Comparison of ENCODE assay signal across 9 mouse cellular contexts in genomic region chr9:100605985-100606554, GRCm38 (mm10). TPM values are rescaled to one million over a fixed set of nuclear protein-coding genes. Genes with fewer than 3 reads are reported as not detected.
DNase-seq lines count a peak whose midpoint lies in the region; ATAC-seq and TF ChIP-seq lines count a peak whose summit lies in the region.
"Had no signal": no experiment of that assay in that cellular context is flagged by ENCODE, and none has a peak within 500 bp of the region (broad histone marks: within the 10 kb centered on the region; RNA-seq: fewer than 3 reads in every experiment).

No protein-coding gene starts in this region.

- TF ChIP-seq CTCF in cerebellum, adult 2 months (IDR thresholded peaks at IDR 0.05; ENCODE audit: borderline replicate concordance, insufficient read depth, low read depth, low read length) = no peak
- TF ChIP-seq CTCF in liver, adult 2 months (IDR thresholded peaks at IDR 0.05; ENCODE audit: low read depth, low read length) = no peak
- no peak for TF ChIP-seq CTCF in liver, postnatal 0 days (IDR thresholded peaks at IDR 0.05; ENCODE audit: low read depth)

- no peak overlapping the region for H3K27ac ChIP-seq in cerebellum, adult 2 months (ENCODE audit: insufficient read depth, low read length)
- no peak overlapping the region for H3K27ac ChIP-seq in liver, adult 2 months (replicated peaks; ENCODE audit: insufficient read depth, low read depth, low read length)
- H3K27ac ChIP-seq in liver, postnatal 0 days (ENCODE audit: low read depth) = no peak overlapping the region
- no peak overlapping the region for H3K27ac ChIP-seq in lung, embryonic 15.5 days

- H3K4me3 ChIP-seq in cerebellum, adult 2 months (replicated peaks; ENCODE audit: insufficient read depth, low read depth, low read length) = no peak overlapping the region
- no peak overlapping the region for H3K4me3 ChIP-seq in liver, adult 2 months (ENCODE audit: insufficient read depth, low read depth, low read length)
- no peak overlapping the region for H3K4me3 ChIP-seq in liver, postnatal 0 days (ENCODE audit: low read depth, low read length)
- no peak overlapping the region for H3K4me3 ChIP-seq in lung, embryonic 15.5 days

- peak; percentile 49 to 60 for DNase-seq in cerebellum, postnatal 10 days
- no peak for DNase-seq in cerebellum, adult 2 months
- DNase-seq in liver, adult 2 months (ENCODE audit: extremely low read depth, low read depth, low spot score) = peak; percentile 64
- DNase-seq in liver, postnatal 0 days = no peak
- DNase-seq in fibroblast of lung, adult 2 months (ENCODE audit: low read depth) = peak; percentile 63
- no peak for DNase-seq in spleen, postnatal 36 days (ENCODE audit: low spot score in 2 of 2)
- DNase-seq in urinary bladder, adult 2 months (ENCODE audit: low spot score) = no peak

- H3K79me2 ChIP-seq in liver, adult 2 months (ENCODE audit: control insufficient read depth, insufficient read depth, low read length) = no peaks in the 10 kb centered on the region

- H3K9ac ChIP-seq in liver, adult 2 months (ENCODE audit: low read depth, low read length) = no peak overlapping the region
- no peak overlapping the region for H3K9ac ChIP-seq in liver, postnatal 0 days (replicated peaks)
- H3K9ac ChIP-seq in lung, embryonic 15.5 days = no peak overlapping the region

- 39% methylated on average over 7 of the region's 7 CpGs for WGBS in cerebellum, adult 2 months
- 23% methylated on average over 7 of the region's 7 CpGs for WGBS in liver, adult 2 months
- 51% methylated on average over 7 of the region's 7 CpGs for WGBS in liver, postnatal 0 days (ENCODE audit: insufficient replicate concordance)
- 35% methylated on average over 7 of the region's 7 CpGs for WGBS in lung, embryonic 15.5 days

- no peak for TF ChIP-seq EP300 in liver, postnatal 0 days (IDR thresholded peaks at IDR 0.05; ENCODE audit: low read depth)

- no peaks in the 10 kb centered on the region for H3K4me1 ChIP-seq in cerebellum, adult 2 months (ENCODE audit: control insufficient read depth, insufficient read depth, low read length)
- peaks cover 3% of the 10 kb centered on the region; the same call in 1 of the 2 replicates for H3K4me1 ChIP-seq in liver, adult 2 months (ENCODE audit: control insufficient read depth, insufficient read depth, low read length)
- H3K4me1 ChIP-seq in liver, postnatal 0 days (ENCODE audit: insufficient read depth) = no peaks in the 10 kb centered on the region
- peaks cover 8% of the 10 kb centered on the region for H3K4me1 ChIP-seq in lung, embryonic 15.5 days

- no peaks in the 10 kb centered on the region for H3K27me3 ChIP-seq in cerebellum, adult 2 months (ENCODE audit: control insufficient read depth, insufficient read depth, low read length)
- H3K27me3 ChIP-seq in liver, adult 2 months (ENCODE audit: control insufficient read depth, insufficient read depth, low read length) = no peaks in the 10 kb centered on the region
- no peaks in the 10 kb centered on the region for H3K27me3 ChIP-seq in liver, postnatal 0 days (ENCODE audit: insufficient read depth, low read length)
- H3K27me3 ChIP-seq in lung, embryonic 15.5 days = no peaks in the 10 kb centered on the region

- no peaks in the 10 kb centered on the region for H3K9me3 ChIP-seq in liver, postnatal 0 days (ENCODE audit: low read length)
- H3K9me3 ChIP-seq in lung, embryonic 15.5 days = no peaks in the 10 kb centered on the region

- TF ChIP-seq POLR2A in cerebellum, adult 2 months (IDR thresholded peaks at IDR 0.05; ENCODE audit: borderline replicate concordance, insufficient read depth, low read length) = no peak
- TF ChIP-seq POLR2A in liver, adult 2 months (IDR thresholded peaks at IDR 0.05; ENCODE audit: extremely low read depth, insufficient read depth, low read length) = no peak

- no peaks in the 10 kb centered on the region for H3K36me3 ChIP-seq in liver, adult 2 months (ENCODE audit: control insufficient read depth, insufficient read depth, low read length)
- H3K36me3 ChIP-seq in liver, postnatal 0 days (replicated peaks; ENCODE audit: insufficient read depth, low read length) = no peaks in the 10 kb centered on the region
- no peaks in the 10 kb centered on the region for H3K36me3 ChIP-seq in lung, embryonic 15.5 days

- no peak overlapping the region for H3K4me2 ChIP-seq in liver, postnatal 0 days (ENCODE audit: low read depth, low read length)
- no peak overlapping the region for H3K4me2 ChIP-seq in lung, embryonic 15.5 days

- ATAC-seq in liver, postnatal 0 days = no peak
- peak; percentile 65; the same call in 1 of the 2 replicates for ATAC-seq in lung, embryonic 15.5 days (ENCODE audit: borderline replicate concordance, extremely low read depth, low FRiP score, low TSS enrichment)

RNA-seq across cellular contexts. Expression of gene Stag1, which starts 8.5 kb away (rescaled TPM):
- polyA plus RNA-seq in cerebellum, adult 2 months (2012; rRNA removed) = 32.0 and 35.0 TPM in 2 replicates
- total RNA-seq in liver, adult 2 months (2014; rRNA removed) = 19.7 and 23.0 TPM in 2 replicates
- 1.4 and 1.9 TPM in 2 replicates for polyA plus RNA-seq in liver, adult 2 months (2012; rRNA removed)
- 17.3 and 20.4 TPM in 2 replicates for polyA plus RNA-seq in liver, postnatal 0 days (2015; fragmentation: Nextera tagmentation; extraction: Ambion mirVana)
- polyA plus RNA-seq in lung, embryonic 15.5 days (2015; fragmentation: Nextera tagmentation; extraction: Ambion mirVana) = 36.6 and 43.1 TPM in 2 replicates
- 16.7 and 20.2 TPM in 2 replicates for polyA plus RNA-seq in urinary bladder, adult 2 months (2012; rRNA removed)

RNA-seq across cellular contexts. Expression of gene Slc35g2, which starts 35.2 kb away (rescaled TPM):
- 39.1 and 40.2 TPM in 2 replicates for polyA plus RNA-seq in cerebellum, adult 2 months (2012; rRNA removed)
- 0.65 and 0.74 TPM in 2 replicates for total RNA-seq in liver, adult 2 months (2014; rRNA removed)
- polyA plus RNA-seq in liver, adult 2 months (2012; rRNA removed) = 0.09 TPM in 1 of 2 replicates, not detected in the other
- polyA plus RNA-seq in liver, postnatal 0 days (2015; fragmentation: Nextera tagmentation; extraction: Ambion mirVana) = 1.4 and 1.6 TPM in 2 replicates
- 8.5 and 8.9 TPM in 2 replicates for polyA plus RNA-seq in lung, embryonic 15.5 days (2015; fragmentation: Nextera tagmentation; extraction: Ambion mirVana)
- polyA plus RNA-seq in urinary bladder, adult 2 months (2012; rRNA removed) = 3.7 and 4.1 TPM in 2 replicates
- total RNA-seq: neutrophil, adult 5-6 weeks had no signal

Comparison
In these comparisons a context has a peak if more than half of its experiments do, and no peak if none do; other contexts are left out.
1. DNase-seq: peak in cerebellum, postnatal 10 days (2 of 2), liver, adult 2 months (single experiment) and fibroblast of lung, adult 2 months (single experiment); none in cerebellum, adult 2 months (0 of 2), liver, postnatal 0 days (single experiment), spleen, postnatal 36 days (0 of 2) and urinary bladder, adult 2 months (single experiment).